Mouse (Mus musculus) limb, embryonic 14.5 days (tissue): ENCODE data around the gene Tuba8. TPM values are rescaled to one million over a fixed set of nuclear protein-coding genes. Genes with fewer than 3 reads are reported as not detected.

ENCODE experiments used
- ATAC-seq: fragments of 200-750 bp; cut with Nextera tagmentation; 2 replicates; pipeline ENCODE4 v1.8.0; 2017; ENCODE audit warnings: low read depth, moderate number of reproducible peaks, moderate TSS enrichment; ENCODE audit not compliant: low FRiP score
- DNase-seq: peaks from one replicate; pipeline ENCODE4 v3.0.0-alpha.2; 2015; ENCODE audit warnings: low spot score
- H3K27ac ChIP-seq: fragments of 300-500 bp; sonication (generic); replicated peaks from 2 replicates; pipeline ENCODE4 v1.5.1; 2014; ENCODE audit warnings: low read depth, mild to moderate bottlenecking, low read length, moderate library complexity, mixed read lengths
- H3K27me3 ChIP-seq: fragments of 300-500 bp; sonication (generic); 2 replicates; pipeline ENCODE4 v1.6.1; 2014; ENCODE audit warnings: low read length, mixed read lengths; ENCODE audit not compliant: control insufficient read depth, insufficient read depth
- H3K36me3 ChIP-seq: fragments of 300-500 bp; sonication (generic); 2 replicates; pipeline ENCODE4 v1.6.1; 2014; ENCODE audit warnings: mild to moderate bottlenecking, low read length, moderate library complexity, mixed read lengths; ENCODE audit not compliant: control insufficient read depth, insufficient read depth
- H3K4me1 ChIP-seq: fragments of 300-500 bp; sonication (generic); 2 replicates; pipeline ENCODE4 v1.6.1; 2014; ENCODE audit warnings: antibody characterized with exemption, low read length, mixed read lengths; ENCODE audit not compliant: control insufficient read depth, insufficient read depth
- H3K4me2 ChIP-seq: fragments of 300-500 bp; sonication (generic); replicated peaks from 2 replicates; pipeline ENCODE4 v1.6.1; 2014; ENCODE audit warnings: low read depth, mild to moderate bottlenecking, low read length, moderate library complexity; ENCODE audit not compliant: severe bottlenecking
- H3K4me3 ChIP-seq: fragments of 300-500 bp; sonication (generic); replicated peaks from 2 replicates; pipeline ENCODE4 v1.5.1; 2014; ENCODE audit warnings: low read length
- H3K9ac ChIP-seq: fragments of 300-500 bp; sonication (generic); 2 replicates; pipeline ENCODE4 v1.6.1; 2014; ENCODE audit warnings: mild to moderate bottlenecking, low read depth, low read length, moderate library complexity; ENCODE audit not compliant: severe bottlenecking
- H3K9me3 ChIP-seq: fragments of 300-500 bp; sonication (generic); 2 replicates; pipeline ENCODE4 v1.6.1; 2016; ENCODE audit warnings: low read length; ENCODE audit not compliant: control insufficient read depth
- POLR2A ChIP-seq: fragments of 200-500 bp; IDR thresholded peaks from 2 replicates; pipeline ENCODE4 v1.8.0; 2012; ENCODE audit warnings: inconsistent platforms, mild to moderate bottlenecking, moderate library complexity, borderline replicate concordance; ENCODE audit not compliant: insufficient read depth, insufficient read length; ENCODE audit errors: extremely low read depth
- WGBS: fragments of 180-500 bp; shearing (Covaris S2); extraction: QIAGEN DNeasy Blood & Tissue Kit; methylation state at CpG from one replicate; pipeline ENCODE4 v1.1.7; 2014; 5-methylcytosine and 5-hydroxymethylcytosine counted together
- polyA plus RNA-seq, 2 experiments: library from polyadenylated mRNA; depleted of rRNA in 1 of 2; stranded (reverse) in 1 of 2; unstranded in 1 of 2; fragments of >200 nt; fragmentation: Nextera tagmentation in 1 of 2; extraction: Ambion mirVana in 1 of 2; gene quantifications; 2 replicates each; pipeline versions ENCODE4 v1.2.1 to v1.2.3; 2012 to 2014

The Tuba8 gene
- polyA plus RNA-seq, 2 experiments = 0.77 to 4.4 TPM

DNA sequence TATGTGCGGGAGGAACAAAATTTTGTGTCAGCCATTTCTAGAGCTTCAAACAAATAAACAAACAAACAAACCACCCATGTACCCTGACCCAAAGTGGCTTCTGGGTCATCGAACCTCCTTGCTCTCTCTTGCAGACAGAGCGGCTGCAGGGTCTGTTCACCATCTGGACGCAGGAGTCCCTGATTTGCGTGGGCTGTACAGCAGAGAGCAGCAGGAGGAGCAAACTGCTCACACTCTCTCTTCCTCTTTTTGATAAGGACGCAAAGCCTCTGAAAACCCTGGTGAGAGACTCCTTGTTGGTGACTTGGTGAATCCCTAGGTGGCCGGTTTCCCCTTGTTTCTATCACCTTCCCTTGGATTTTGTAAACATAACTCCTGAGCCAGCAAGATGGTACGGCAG, 50.7 kb downstream of the Tuba8 start:
- no peaks in the 10 kb centered on the region for H3K36me3 ChIP-seq
- DNase-seq (no peak), ATAC-seq (no peak)
- H3K9me3 ChIP-seq = no peaks in the 10 kb centered on the region
- no peaks in the 10 kb centered on the region for H3K4me1 ChIP-seq
- no peak overlapping the region for H3K27ac ChIP-seq
- H3K4me2 ChIP-seq = no peak overlapping the region
- no peak overlapping the region for H3K9ac ChIP-seq
- no peaks in the 10 kb centered on the region for H3K27me3 ChIP-seq
- no peak for TF ChIP-seq POLR2A
- no peak overlapping the region for H3K4me3 ChIP-seq
- WGBS = 75% methylated on average over 8 of the region's 8 CpGs

DNA sequence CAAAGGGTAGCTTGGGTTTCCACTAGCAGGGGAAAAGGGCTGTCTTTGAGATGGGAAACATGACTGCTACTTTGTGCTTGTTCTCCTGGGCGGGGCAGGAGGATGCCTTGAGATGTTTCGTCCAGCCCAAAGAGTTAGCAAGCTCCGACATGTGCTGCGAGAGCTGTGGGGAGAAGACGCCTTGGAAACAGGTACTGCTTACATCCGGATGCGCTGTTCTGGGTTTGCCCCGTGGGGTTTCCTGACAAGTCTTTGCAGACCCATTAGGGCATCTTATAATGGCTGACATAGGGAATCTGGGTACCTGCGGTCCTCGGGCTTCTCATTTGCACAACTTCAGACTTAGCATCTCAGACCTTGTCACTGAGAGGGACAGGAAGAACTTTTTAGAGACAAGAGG, 51.5 kb downstream of the Tuba8 start:
- ATAC-seq = no peak
- Histone ChIP-seq H3K4me2 (no peak overlapping the region), H3K9me3 (no peaks in the 10 kb centered on the region), H3K27me3 (no peaks in the 10 kb centered on the region), H3K4me1 (no peaks in the 10 kb centered on the region), H3K27ac (no peak overlapping the region), H3K9ac (no peak overlapping the region), H3K36me3 (no peaks in the 10 kb centered on the region), H3K4me3 (no peak overlapping the region)
- WGBS = 82% methylated on average over 10 of the region's 10 CpGs
- no peak for TF ChIP-seq POLR2A
- no peak for DNase-seq

DNA sequence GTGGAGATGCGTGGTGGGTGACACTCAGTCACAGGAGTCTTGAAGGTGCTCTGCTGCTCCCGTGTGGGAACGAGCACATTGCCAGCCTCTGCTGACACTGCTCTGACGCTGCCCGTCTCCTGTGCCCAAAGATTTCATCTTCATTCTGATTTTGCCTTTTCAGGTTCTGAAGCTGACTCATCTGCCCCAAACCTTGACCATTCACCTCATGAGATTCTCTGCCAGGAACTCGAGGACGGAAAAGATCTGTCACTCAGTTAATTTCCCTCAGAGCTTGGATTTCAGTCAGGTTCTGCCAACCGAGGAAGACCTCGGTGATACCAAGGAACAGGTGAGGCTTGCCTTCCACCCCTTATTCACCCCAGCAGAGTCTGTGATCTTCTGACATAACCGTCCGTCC, 52.0 kb downstream of the Tuba8 start:
- no peak overlapping the region for H3K27ac ChIP-seq

DNA sequence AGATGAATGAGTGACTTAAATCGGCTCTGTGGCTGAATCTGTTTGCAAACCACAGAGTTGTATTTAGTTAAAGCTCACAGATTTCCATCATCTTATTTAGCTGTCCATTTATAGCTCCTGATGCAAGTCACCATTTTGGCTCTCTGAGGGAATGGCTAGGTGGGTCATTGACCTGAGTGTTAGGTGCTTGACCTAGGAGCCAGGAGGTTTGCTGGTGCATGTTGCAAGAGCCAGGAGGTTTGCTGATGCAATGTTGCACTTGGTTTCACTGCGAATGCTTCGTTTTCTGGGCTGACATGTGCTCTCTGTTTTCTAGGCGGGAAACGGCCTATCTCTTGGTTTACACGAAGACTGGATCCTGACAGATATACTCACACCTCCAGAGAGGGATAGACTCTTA, 59.7 kb downstream of the Tuba8 start:
- Histone ChIP-seq H3K9ac (no peak overlapping the region), H3K4me3 (no peak overlapping the region), H3K27me3 (no peaks in the 10 kb centered on the region), H3K36me3 (no peaks in the 10 kb centered on the region), H3K4me1 (0 out of 2 replicates have a peak, but pooled peaks cover 3% of the 10 kb centered on the region), H3K9me3 (no peaks in the 10 kb centered on the region), H3K4me2 (no peak overlapping the region), H3K27ac (no peak overlapping the region)
- no peak for DNase-seq
- no peak for ATAC-seq
- 84% methylated on average over 6 of the region's 6 CpGs for WGBS
- TF ChIP-seq POLR2A = no peak

More for the DNA sequence above, 52.0 kb downstream of the Tuba8 start:
- Histone ChIP-seq H3K4me3 (no peak overlapping the region), H3K9me3 (no peaks in the 10 kb centered on the region), H3K9ac (no peak overlapping the region), H3K4me1 (no peaks in the 10 kb centered on the region), H3K36me3 (no peaks in the 10 kb centered on the region), H3K27me3 (no peaks in the 10 kb centered on the region), H3K4me2 (no peak overlapping the region)
- DNase-seq = no peak
- no peak for ATAC-seq
- 86% methylated on average over 11 of the region's 11 CpGs for WGBS
- TF ChIP-seq POLR2A = no peak

DNA sequence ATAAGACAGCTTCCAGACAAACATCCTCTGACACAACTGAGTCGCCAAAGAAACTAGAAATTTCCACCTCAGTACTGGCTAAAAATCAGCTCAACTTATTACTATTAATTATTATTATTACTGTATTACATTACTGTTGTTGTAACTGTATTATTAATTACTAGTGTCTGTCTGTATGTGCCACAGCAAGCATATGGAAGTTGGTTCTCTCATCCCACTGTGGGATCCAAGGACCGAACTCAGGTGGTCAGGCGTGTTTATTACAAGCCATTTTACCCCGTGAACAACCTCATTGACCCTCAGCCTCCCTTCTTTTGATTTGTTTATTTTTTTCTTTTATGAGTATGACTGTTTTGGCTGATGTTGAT, 61.2 kb downstream of the Tuba8 start:
- H3K27me3 ChIP-seq = no peaks in the 10 kb centered on the region
- 0 out of 2 replicates have a peak, but pooled peaks cover 3% of the 10 kb centered on the region for H3K4me1 ChIP-seq
- no peaks in the 10 kb centered on the region for H3K36me3 ChIP-seq
- H3K9ac ChIP-seq = no peak overlapping the region
- no peak overlapping the region for H3K4me3 ChIP-seq
- H3K27ac ChIP-seq = no peak overlapping the region
- DNase-seq = no peak
- no peak for TF ChIP-seq POLR2A
- no peaks in the 10 kb centered on the region for H3K9me3 ChIP-seq
- ATAC-seq = peak; percentile 14; the same call in 1 of the 2 replicates
- H3K4me2 ChIP-seq = no peak overlapping the region
- WGBS = 14% methylated on average over 4 of the region's 4 CpGs
